ENCODE assay signal across 25 mouse cellular contexts in the genomic region with DNA sequence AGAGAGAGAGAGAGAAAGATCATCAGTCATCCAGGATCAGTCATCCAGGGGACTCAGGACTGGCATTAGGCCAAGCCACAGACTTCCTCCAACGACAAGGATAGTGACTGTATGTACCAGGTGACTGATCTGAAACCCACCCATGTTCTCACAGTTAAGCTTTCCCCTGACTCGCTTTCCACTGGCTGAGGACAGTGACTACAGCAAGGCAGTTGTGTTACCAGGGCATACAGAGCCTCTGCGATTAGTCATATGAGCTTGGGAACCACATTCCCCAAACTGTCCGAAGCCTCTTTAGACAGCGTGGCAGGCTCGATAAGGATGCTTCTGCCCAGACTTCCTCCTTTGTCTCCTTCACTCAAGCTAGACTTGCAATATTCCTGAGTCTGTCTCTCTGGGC. TPM values are rescaled to one million over a fixed set of nuclear protein-coding genes. Genes with fewer than 3 reads are reported as not detected.
DNase-seq lines count a peak whose midpoint lies in the region; ATAC-seq and TF ChIP-seq lines count a peak whose summit lies in the region.
"Had no signal": no experiment of that assay in that cellular context is flagged by ENCODE, and none has a peak within 500 bp of the region (broad histone marks: within the 10 kb centered on the region; RNA-seq: fewer than 3 reads in every experiment).

No protein-coding gene starts in this region.

- H3K36me3 ChIP-seq in liver, embryonic 12.5 days, result no peaks in the 10 kb centered on the region
- H3K36me3 ChIP-seq in liver, embryonic 11.5 days (ENCODE audit: control insufficient read depth, insufficient read depth, low read length), result no peaks in the 10 kb centered on the region
- H3K36me3 ChIP-seq in CH12.LX (replicated peaks in 1 of 2; ENCODE audit: control insufficient read depth in 1 of 2, insufficient read depth in 1 of 2, low read length in 1 of 2), result no peaks in the 10 kb centered on the region
- H3K36me3 ChIP-seq: G1E; hindbrain, embryonic 15.5 days; kidney, embryonic 15.5 days; limb, embryonic 12.5 days; midbrain, embryonic 10.5 days; neural tube, embryonic 12.5 days; stomach, embryonic 15.5 days had no signal

- dilution Hi-C loops in CH12.LX (cut with MboI; ENCODE audit: extremely low pct_ligation_motif_present, extremely low pct_unique_long_range_greater_than_20kb, low sequenced_read_pairs), result no loop called here

- ATAC-seq in liver, embryonic 12.5 days, result peak; percentile 15; the same call in 1 of the 2 replicates
- no peak for ATAC-seq in liver, embryonic 11.5 days (replicated peaks; ENCODE audit: low FRiP score)
- ATAC-seq in granulocyte monocyte progenitor cell, adult 5-6 weeks (replicated peaks; ENCODE audit: poor library complexity, severe bottlenecking), result peak; percentile 65
- ATAC-seq: forebrain, embryonic 16.5 days; intestine, postnatal 0 days had no signal

- no peaks in the 10 kb centered on the region for H3K9me3 ChIP-seq in liver, embryonic 12.5 days (replicated peaks)
- H3K9me3 ChIP-seq in liver, embryonic 11.5 days (ENCODE audit: control insufficient read depth, low read length), result no peaks in the 10 kb centered on the region
- no peaks in the 10 kb centered on the region for H3K9me3 ChIP-seq in CH12.LX (replicated peaks; ENCODE audit: low read length)
- H3K9me3 ChIP-seq: hindbrain, embryonic 15.5 days; kidney, embryonic 15.5 days; limb, embryonic 12.5 days; midbrain, embryonic 10.5 days; neural tube, embryonic 12.5 days; stomach, embryonic 15.5 days had no signal

- DNase-seq in liver, embryonic 11.5 days (ENCODE audit: low spot score), result no peak
- DNase-seq in CH12.LX (ENCODE audit: extremely low read depth), result peak; percentile 8
- peak; percentile 7 for DNase-seq in naive thymus-derived CD4-positive, alpha-beta T cell, adult 2 months (ENCODE audit: low read depth)
- DNase-seq in urinary bladder, postnatal 4 days (ENCODE audit: low spot score in 2 of 2), result no peak
- no peak for DNase-seq in ovary, adult 18-20 months (ENCODE audit: low spot score)
- DNase-seq in right cerebral cortex, postnatal 36 days (ENCODE audit: low spot score in 2 of 2), result no peak
- DNase-seq: B cell, adult 2 months; cerebellum, adult 9-10 months; gastrocnemius, adult 2 months; heart, adult 2 months; heart, postnatal 36 days; spleen, adult 18-20 months; thymus, adult 2 months had no signal

- H3K27ac ChIP-seq in liver, embryonic 12.5 days, result no peak overlapping the region
- no peak overlapping the region for H3K27ac ChIP-seq in liver, embryonic 11.5 days (ENCODE audit: low read depth, low read length)
- H3K27ac ChIP-seq in CH12.LX (ENCODE audit: insufficient read depth, low read depth), result no peak overlapping the region
- H3K27ac ChIP-seq: gastrocnemius, adult 2 months; heart, adult 2 months; hindbrain, embryonic 15.5 days; kidney, embryonic 15.5 days; limb, embryonic 12.5 days; liver, embryonic 14.5 days; midbrain, embryonic 10.5 days; neural tube, embryonic 12.5 days; stomach, embryonic 15.5 days had no signal

- no peak for TF ChIP-seq POLR2A in CH12.LX (IDR thresholded peaks at IDR 0.05; ENCODE audit: low read depth, low read length)

- TF ChIP-seq CTCF in CH12.LX (conservative IDR thresholded peaks at IDR 0.05 in 1 of 2, IDR thresholded peaks at IDR 0.05 in 1 of 2; ENCODE audit: low read depth in 2 of 2, low read length in 2 of 2), result no peak

- H3K4me3 ChIP-seq in liver, embryonic 12.5 days, result no peak overlapping the region
- no peak overlapping the region for H3K4me3 ChIP-seq in liver, embryonic 11.5 days (ENCODE audit: low read depth, low read length)
- H3K4me3 ChIP-seq in CH12.LX (replicated peaks in 1 of 3; ENCODE audit: low read depth in 2 of 3, low read length in 2 of 3, poor library complexity in 1 of 3), result no peak overlapping the region
- H3K4me3 ChIP-seq: gastrocnemius, adult 2 months; heart, adult 2 months; hindbrain, embryonic 15.5 days; kidney, embryonic 15.5 days; limb, embryonic 12.5 days; midbrain, embryonic 10.5 days; neural tube, embryonic 12.5 days; stomach, embryonic 15.5 days had no signal

- H3K4me1 ChIP-seq in liver, embryonic 12.5 days, result peaks cover 5% of the 10 kb centered on the region; the same call in 1 of the 2 replicates
- H3K4me1 ChIP-seq in liver, embryonic 11.5 days (replicated peaks; ENCODE audit: control insufficient read depth, insufficient read depth, low read length), result no peaks in the 10 kb centered on the region
- peaks cover 3 to 14% of the 10 kb centered on the region in 2 experiments; a peak in 3 of 4 replicates for H3K4me1 ChIP-seq in CH12.LX (ENCODE audit: control insufficient read depth in 1 of 2, insufficient read depth in 2 of 2)
- H3K4me1 ChIP-seq: hindbrain, embryonic 15.5 days; kidney, embryonic 15.5 days; limb, embryonic 12.5 days; midbrain, embryonic 10.5 days; neural tube, embryonic 12.5 days; stomach, embryonic 15.5 days had no signal

- H3K9ac ChIP-seq in liver, embryonic 12.5 days, result no peak overlapping the region; the same call in 1 of the 2 replicates
- H3K9ac ChIP-seq in liver, embryonic 11.5 days (ENCODE audit: low read depth, low read length), result no peak overlapping the region
- no peak overlapping the region for H3K9ac ChIP-seq in CH12.LX (ENCODE audit: insufficient read depth, low read depth)
- H3K9ac ChIP-seq: hindbrain, embryonic 15.5 days; kidney, embryonic 15.5 days; limb, embryonic 12.5 days; liver, embryonic 14.5 days; neural tube, embryonic 12.5 days; stomach, embryonic 15.5 days had no signal

- in situ Hi-C loops in CH12.LX (cut with MboI; ENCODE audit: low pct_ligation_motif_present, low pct_unique_long_range_greater_than_20kb, low sequenced_read_pairs), result no loop called here

- no peaks in the 10 kb centered on the region for H3K27me3 ChIP-seq in liver, embryonic 12.5 days (replicated peaks)
- no peaks in the 10 kb centered on the region for H3K27me3 ChIP-seq in liver, embryonic 11.5 days (replicated peaks; ENCODE audit: control insufficient read depth, insufficient read depth, low read length)
- H3K27me3 ChIP-seq in CH12.LX (replicated peaks), result no peaks in the 10 kb centered on the region
- H3K27me3 ChIP-seq: hindbrain, embryonic 15.5 days; kidney, embryonic 15.5 days; limb, embryonic 12.5 days; neural tube, embryonic 12.5 days; stomach, embryonic 15.5 days had no signal

- no peak overlapping the region for H3K4me2 ChIP-seq in liver, embryonic 12.5 days
- no peak overlapping the region for H3K4me2 ChIP-seq in liver, embryonic 11.5 days
- no peak overlapping the region for H3K4me2 ChIP-seq in CH12.LX (ENCODE audit: insufficient read depth, low read depth, poor library complexity, severe bottlenecking)
- H3K4me2 ChIP-seq: hindbrain, embryonic 15.5 days; kidney, embryonic 15.5 days; limb, embryonic 12.5 days; neural tube, embryonic 12.5 days; stomach, embryonic 15.5 days had no signal

- 23% methylated on average over 6 of the region's 6 CpGs for WGBS in liver, embryonic 12.5 days (ENCODE audit: insufficient replicate concordance)
- WGBS in liver, embryonic 11.5 days, result 28% methylated on average over 6 of the region's 6 CpGs

- H3K79me2 ChIP-seq in CH12.LX (replicated peaks; ENCODE audit: control insufficient read depth, extremely low read depth, insufficient read depth, poor library complexity, severe bottlenecking), result no peaks in the 10 kb centered on the region

- no peak for TF ChIP-seq EP300 in CH12.LX (IDR thresholded peaks at IDR 0.05; ENCODE audit: low read length)

- no peak for TF ChIP-seq RAD21 in CH12.LX (IDR thresholded peaks at IDR 0.05; ENCODE audit: low read depth, low read length)

TF ChIP-seq in CH12.LX, 34 proteins besides CTCF, POLR2A, EP300 and RAD21:
- TF ChIP-seq ZC3H11A (IDR thresholded peaks at IDR 0.05; ENCODE audit: low read depth, low read length), result no peak
- TF ChIP-seq MXI1 (IDR thresholded peaks at IDR 0.05; ENCODE audit: low read depth, low read length), result no peak
- TF ChIP-seq USF1 (IDR thresholded peaks at IDR 0.05; ENCODE audit: low read depth, low read length), result no peak
- TF ChIP-seq SIN3A (IDR thresholded peaks at IDR 0.05; ENCODE audit: low read length), result no peak
- no peak for TF ChIP-seq NELFE (IDR thresholded peaks at IDR 0.05; ENCODE audit: low read depth, low read length)
- no peak for TF ChIP-seq MYC (IDR thresholded peaks at IDR 0.05; ENCODE audit: low read depth, low read length)
- TF ChIP-seq SMC3 (IDR thresholded peaks at IDR 0.05; ENCODE audit: low read depth, low read length), result no peak
- TF ChIP-seq USF2 (conservative IDR thresholded peaks at IDR 0.05; ENCODE audit: low read depth, low read length), result no peak
- TF ChIP-seq BHLHE40 (IDR thresholded peaks at IDR 0.05; ENCODE audit: low read depth, low read length), result no peak
- no peak for TF ChIP-seq MAZ (IDR thresholded peaks at IDR 0.05; ENCODE audit: low read depth, low read length)
- no peak for TF ChIP-seq HCFC1 (IDR thresholded peaks at IDR 0.05; ENCODE audit: low read depth, low read length)
- TF ChIP-seq MAX (IDR thresholded peaks at IDR 0.05; ENCODE audit: low read length), result no peak
- no peak for TF ChIP-seq GABPA (IDR thresholded peaks at IDR 0.05; ENCODE audit: insufficient replicate concordance, low read depth, low read length)
- TF ChIP-seq CHD1 (IDR thresholded peaks at IDR 0.05; ENCODE audit: low read depth, low read length), result no peak
- no peak for TF ChIP-seq E2F4 (IDR thresholded peaks at IDR 0.05; ENCODE audit: insufficient replicate concordance, low read depth, low read length)
- no peak; the same call in 1 of the 2 replicates for TF ChIP-seq ETS1 (conservative IDR thresholded peaks at IDR 0.05; ENCODE audit: low read depth, low read length)
- TF ChIP-seq TBP (conservative IDR thresholded peaks at IDR 0.05; ENCODE audit: low read depth, low read length), result no peak

RNA-seq across cellular contexts. Expression of gene Klf4, which starts 43.7 kb away (rescaled TPM):
- 0.58 and 0.59 TPM in 2 replicates for polyA plus RNA-seq in liver, embryonic 12.5 days (2016; fragmentation: Nextera tagmentation; extraction: Ambion mirVana)
- 0.97 and 1.1 TPM in 2 replicates for polyA plus RNA-seq in liver, embryonic 11.5 days (2014; fragmentation: Nextera tagmentation; extraction: Ambion mirVana)
- total RNA-seq in CH12.LX (2012; rRNA removed) (0.38 and 0.51 TPM in 2 replicates), CH12.LX (2014; rRNA removed) (0.81 and 1.3 TPM in 2 replicates)
- polyA plus RNA-seq in CH12.LX (2012; ENCODE audit: insufficient read length, low read depth), result 2.2 and 2.9 TPM in 2 replicates
- total RNA-seq in granulocyte monocyte progenitor cell, adult 5-6 weeks (2014; fragmentation: Nextera tagmentation), result 14.6 and 15.8 TPM in 2 replicates
- total RNA-seq in granulocyte monocyte progenitor cell, adult 5-6 weeks (2017), result 5.4 and 11.2 TPM in 2 replicates
- total RNA-seq: G1E had no signal

Comparison
In these comparisons a context has a peak if more than half of its experiments do, and no peak if none do; other contexts are left out.
1. DNase-seq: peak in CH12.LX (single experiment) and naive thymus-derived CD4-positive, alpha-beta T cell, adult 2 months (single experiment); none in liver, embryonic 11.5 days (single experiment), urinary bladder, postnatal 4 days (0 of 2), ovary, adult 18-20 months (single experiment) and right cerebral cortex, postnatal 36 days (0 of 2).